Mouse (Mus musculus): ENCODE results near the gene Arnt. TPM values are rescaled to one million over a fixed set of nuclear protein-coding genes. Genes with fewer than 3 reads are reported as not detected.

The Arnt gene
- polyA plus RNA-seq, 1 experiment from 2014 or later = 37.5 TPM

DNA sequence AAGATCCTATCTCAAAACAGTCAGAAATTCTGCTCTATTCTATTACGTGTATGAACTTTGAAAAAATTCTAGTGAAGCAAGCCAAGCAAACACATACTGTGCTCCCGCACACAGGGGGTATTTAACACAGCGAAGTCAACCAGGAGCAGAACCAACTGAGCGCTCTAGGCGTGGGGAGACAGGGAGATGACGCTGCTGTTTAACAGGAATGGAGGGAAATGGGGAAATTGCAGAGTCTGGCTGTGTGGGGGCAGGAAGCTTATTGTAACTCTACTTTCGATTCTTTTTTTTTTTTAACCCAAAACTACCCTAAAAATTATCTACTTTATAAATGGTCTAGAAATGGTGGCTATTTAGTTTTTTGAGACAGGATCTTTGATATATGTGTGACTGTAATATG, 84.7 kb downstream of the Arnt start:
- DNase-seq (ENCODE audit: low spot score) = no peak
- H3K4me1 ChIP-seq = peaks cover 11% of the 10 kb centered on the region; the same call in 1 of the 2 replicates
- WGBS = 81% methylated on average over 7 of the region's 7 CpGs
- no peaks in the 10 kb centered on the region for H3K36me3 ChIP-seq (replicated peaks)
- no peak overlapping the region for H3K4me3 ChIP-seq
- no peak overlapping the region for H3K27ac ChIP-seq (replicated peaks)
- H3K27me3 ChIP-seq (replicated peaks; ENCODE audit: low read depth, poor library complexity, severe bottlenecking) = no peaks in the 10 kb centered on the region
- no peaks in the 10 kb centered on the region for H3K9me3 ChIP-seq

- Histone ChIP-seq H3K9me3 (no peaks in the 10 kb centered on the region), H3K4me1 (peaks cover 13% of the 10 kb centered on the region), H3K27ac (replicated peaks) (no peak overlapping the region), H3K36me3 (replicated peaks) (no peaks in the 10 kb centered on the region), H3K27me3 (replicated peaks; ENCODE audit: low read depth, poor library complexity, severe bottlenecking) (no peaks in the 10 kb centered on the region), H3K4me3 (no peak overlapping the region)
- 74% methylated on average over 2 of the region's 2 CpGs for WGBS
- DNase-seq (ENCODE audit: low spot score) = no peak
These were observed 85.1 kb downstream of the Arnt start for GRCm38 (mm10) chr3:95519315-95519714.

GRCm38 (mm10) chr3:95520100-95520499, 85.9 kb downstream of the Arnt start:
- WGBS = 80% methylated on average over 3 of the region's 3 CpGs
- DNase-seq (ENCODE audit: low spot score) = no peak
- Histone ChIP-seq H3K36me3 (replicated peaks) (no peaks in the 10 kb centered on the region), H3K9me3 (no peaks in the 10 kb centered on the region), H3K27me3 (replicated peaks; ENCODE audit: low read depth, poor library complexity, severe bottlenecking) (no peaks in the 10 kb centered on the region), H3K4me1 (peaks cover 16% of the 10 kb centered on the region), H3K4me3 (no peak overlapping the region), H3K27ac (replicated peaks) (no peak overlapping the region; the same call in 1 of the 2 replicates)

DNA sequence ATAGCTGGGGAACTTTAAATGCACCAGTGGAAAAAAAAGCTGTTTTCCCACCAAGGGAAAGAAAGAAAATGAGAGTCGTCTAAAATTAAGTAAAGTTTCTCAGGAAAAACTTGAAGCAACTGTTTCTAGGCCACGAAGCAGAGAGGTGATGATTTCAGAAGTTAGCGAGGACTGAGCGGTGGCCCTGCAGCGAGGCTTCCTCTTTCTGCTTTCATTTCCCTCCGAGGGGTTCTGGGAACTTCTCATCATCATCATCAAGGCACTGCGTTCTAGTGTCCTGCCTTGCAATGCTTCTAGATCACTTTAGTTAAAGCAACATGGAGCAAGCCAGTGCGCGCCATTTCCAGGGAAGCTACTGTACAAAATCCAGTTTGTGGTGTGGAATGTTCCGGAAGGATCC, 87.0 kb downstream of the Arnt start:
- WGBS = 90% methylated on average over 10 of the region's 10 CpGs
- H3K9me3 ChIP-seq = no peaks in the 10 kb centered on the region
- no peak overlapping the region for H3K27ac ChIP-seq (replicated peaks)
- no peaks in the 10 kb centered on the region for H3K27me3 ChIP-seq (replicated peaks; ENCODE audit: low read depth, poor library complexity, severe bottlenecking)
- peaks cover 16% of the 10 kb centered on the region for H3K4me1 ChIP-seq
- no peak for DNase-seq (ENCODE audit: low spot score)
- no peak overlapping the region for H3K4me3 ChIP-seq
- no peaks in the 10 kb centered on the region for H3K36me3 ChIP-seq (replicated peaks)

DNA sequence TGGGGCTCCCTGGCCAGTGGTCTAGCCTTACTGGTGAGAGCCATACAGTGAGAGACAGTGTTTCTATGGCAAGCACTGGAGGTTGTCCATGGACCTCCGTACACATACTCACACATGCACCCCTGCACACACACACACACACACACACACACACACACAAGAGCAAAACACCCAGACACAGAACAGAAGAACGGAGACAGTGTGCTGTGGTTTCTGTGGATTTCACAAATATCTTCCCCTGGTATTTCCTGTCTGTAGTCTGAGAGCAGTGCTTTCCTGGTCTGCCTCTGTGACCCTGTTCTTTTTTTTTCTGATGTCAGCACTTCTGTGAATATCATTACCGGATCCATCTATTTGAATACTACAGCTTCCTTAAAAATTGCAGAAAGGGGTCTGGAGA, 89.5 kb downstream of the Arnt start:
- H3K36me3 ChIP-seq (replicated peaks) = no peaks in the 10 kb centered on the region
- 75% methylated on average over 3 of the region's 3 CpGs for WGBS
- H3K27ac ChIP-seq (replicated peaks) = 0 out of 2 replicates have a peak overlapping the region, but pooled peaks have one; percentile 20
- H3K4me3 ChIP-seq = no peak overlapping the region
- no peaks in the 10 kb centered on the region for H3K9me3 ChIP-seq
- no peak for DNase-seq (ENCODE audit: low spot score)
- peaks cover 11% of the 10 kb centered on the region for H3K4me1 ChIP-seq
- H3K27me3 ChIP-seq (replicated peaks; ENCODE audit: low read depth, poor library complexity, severe bottlenecking) = no peaks in the 10 kb centered on the region

- no peak for DNase-seq (ENCODE audit: low spot score)
- Histone ChIP-seq H3K4me1 (peaks cover 11% of the 10 kb centered on the region), H3K9me3 (no peaks in the 10 kb centered on the region), H3K4me3 (no peak overlapping the region), H3K27me3 (replicated peaks; ENCODE audit: low read depth, poor library complexity, severe bottlenecking) (no peaks in the 10 kb centered on the region), H3K27ac (replicated peaks) (no peak overlapping the region), H3K36me3 (replicated peaks) (no peaks in the 10 kb centered on the region)
- WGBS = 72% methylated on average over 2 of the region's 2 CpGs
These were observed 90.5 kb downstream of the Arnt start for GRCm38 (mm10) chr3:95524673-95525072.

DNA sequence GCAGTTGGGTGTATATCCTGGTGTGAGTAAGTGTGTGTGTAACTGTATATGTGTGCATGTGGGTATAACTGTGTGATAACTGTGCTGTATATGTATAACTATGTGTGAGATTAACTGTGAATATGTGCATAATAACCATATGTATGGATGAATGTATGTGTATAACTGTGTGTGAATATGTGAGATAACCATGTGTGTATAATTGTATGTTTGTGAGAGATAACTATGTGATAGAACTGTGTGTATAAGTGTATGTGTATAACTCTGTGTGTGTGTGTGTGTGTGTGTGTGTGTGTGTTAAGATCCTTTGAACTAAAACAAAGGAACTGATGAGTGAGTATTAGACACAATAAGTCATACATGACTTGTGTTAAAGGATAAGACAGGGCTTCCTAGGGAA, 91.9 kb downstream of the Arnt start:
- H3K36me3 ChIP-seq (replicated peaks) = no peaks in the 10 kb centered on the region
- H3K27ac ChIP-seq (replicated peaks) = no peak overlapping the region
- H3K9me3 ChIP-seq = no peaks in the 10 kb centered on the region
- no peak overlapping the region for H3K4me3 ChIP-seq
- DNase-seq (ENCODE audit: low spot score) = no peak
- H3K4me1 ChIP-seq = peaks cover 11% of the 10 kb centered on the region
- H3K27me3 ChIP-seq (replicated peaks; ENCODE audit: low read depth, poor library complexity, severe bottlenecking) = no peaks in the 10 kb centered on the region

DNA sequence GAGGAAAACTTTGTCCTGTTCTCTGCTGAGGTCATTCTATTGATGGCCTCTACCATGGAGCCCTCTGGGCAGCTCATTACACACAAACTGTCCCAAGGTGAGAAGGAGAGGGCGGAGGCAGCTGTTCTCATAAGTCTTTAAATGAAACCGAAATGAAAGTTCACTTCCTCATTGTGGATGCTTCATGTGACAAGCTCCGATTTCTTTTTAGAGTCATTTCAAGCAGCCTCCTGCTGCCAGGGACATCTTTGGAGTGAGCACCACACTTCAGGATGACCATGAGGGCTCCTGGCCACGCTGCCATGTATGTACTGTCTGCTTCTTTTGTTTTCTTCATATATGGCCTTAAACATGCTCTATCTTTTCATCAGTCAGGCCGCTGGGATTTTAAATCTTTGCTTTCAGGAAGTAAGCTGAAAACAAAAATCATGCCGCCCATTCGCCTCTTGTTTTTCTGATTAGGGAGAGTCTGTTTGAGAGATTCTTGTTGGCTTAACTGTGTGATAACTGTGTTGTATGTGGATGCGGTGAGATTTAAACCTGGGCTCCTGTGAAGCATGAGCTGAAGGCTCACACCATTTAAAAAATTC, 92.5 kb downstream of the Arnt start, which contains the start of gene Ctss:
Gene Ctss, plus strand, starts transcription at position 165 of the 590 bp plus-strand sequence.
- no peaks in the 10 kb centered on the region for H3K27me3 ChIP-seq (replicated peaks; ENCODE audit: low read depth, poor library complexity, severe bottlenecking)
- H3K36me3 ChIP-seq (replicated peaks) = no peaks in the 10 kb centered on the region
- whole genome bisulfite sequencing = 87% methylated on average over 8 of the region's 8 CpGs
- no peak for DNase-seq (ENCODE audit: low spot score)
- no peak within 1 kb of the TSS for H3K4me3 ChIP-seq
- no peak within 1 kb of the TSS for H3K27ac ChIP-seq (replicated peaks)
- H3K4me1 ChIP-seq = peaks cover 11% of the 10 kb centered on the region
- H3K9me3 ChIP-seq = no peaks in the 10 kb centered on the region

DNA sequence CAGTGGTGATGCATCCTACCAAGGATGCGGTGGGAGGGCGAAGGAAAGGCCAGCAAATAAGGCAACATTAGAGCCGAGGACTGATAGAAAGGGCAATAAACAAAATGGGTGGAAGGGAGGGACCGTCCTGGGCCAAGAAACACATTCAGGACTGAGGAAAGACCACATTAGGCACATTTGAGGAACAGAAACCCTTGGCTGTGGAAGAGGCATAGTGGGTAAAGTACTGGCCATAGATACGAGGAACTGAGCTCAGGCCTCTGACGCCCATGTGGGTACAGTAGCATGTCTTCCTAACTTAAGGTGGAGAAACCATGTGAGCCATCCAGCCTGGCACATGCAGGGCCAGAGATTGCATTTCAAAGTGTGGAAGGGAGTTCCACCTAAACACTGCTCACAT, 95.6 kb downstream of the Arnt start:
- DNase-seq (ENCODE audit: low spot score) = no peak
- WGBS = 87% methylated on average over 6 of the region's 6 CpGs

DNA sequence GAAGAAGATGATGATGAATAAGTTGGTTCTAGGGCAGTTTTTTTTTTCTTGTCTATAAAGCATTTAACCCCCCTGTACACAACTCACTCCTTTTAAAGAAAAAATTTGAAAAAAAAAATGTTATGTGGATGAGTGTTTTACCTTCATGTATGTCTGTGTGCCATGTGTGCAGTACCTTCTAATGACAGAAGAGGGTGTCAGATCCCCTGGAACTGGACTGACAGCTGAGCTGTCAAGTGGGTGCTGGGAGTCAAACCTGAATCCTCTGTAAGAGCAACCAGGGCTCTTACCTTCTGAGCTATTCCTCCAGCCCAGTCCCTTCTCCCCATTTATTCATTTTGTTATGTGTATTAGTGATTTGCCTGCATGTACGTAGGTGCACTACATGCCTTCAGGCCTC, 96.8 kb downstream of the Arnt start:
- 91% methylated on average over 1 of the region's 1 CpGs for WGBS
- Histone ChIP-seq H3K36me3 (replicated peaks) (no peaks in the 10 kb centered on the region), H3K27me3 (replicated peaks; ENCODE audit: low read depth, poor library complexity, severe bottlenecking) (no peaks in the 10 kb centered on the region), H3K27ac (replicated peaks) (no peak overlapping the region), H3K4me1 (no peaks in the 10 kb centered on the region), H3K9me3 (no peaks in the 10 kb centered on the region), H3K4me3 (no peak overlapping the region)
- no peak for DNase-seq (ENCODE audit: low spot score)

More for the DNA sequence above, 95.6 kb downstream of the Arnt start:
- Histone ChIP-seq H3K4me1 (no peaks in the 10 kb centered on the region), H3K4me3 (no peak overlapping the region), H3K9me3 (no peaks in the 10 kb centered on the region), H3K27me3 (replicated peaks; ENCODE audit: low read depth, poor library complexity, severe bottlenecking) (no peaks in the 10 kb centered on the region), H3K27ac (replicated peaks) (no peak overlapping the region), H3K36me3 (replicated peaks) (no peaks in the 10 kb centered on the region)

DNA sequence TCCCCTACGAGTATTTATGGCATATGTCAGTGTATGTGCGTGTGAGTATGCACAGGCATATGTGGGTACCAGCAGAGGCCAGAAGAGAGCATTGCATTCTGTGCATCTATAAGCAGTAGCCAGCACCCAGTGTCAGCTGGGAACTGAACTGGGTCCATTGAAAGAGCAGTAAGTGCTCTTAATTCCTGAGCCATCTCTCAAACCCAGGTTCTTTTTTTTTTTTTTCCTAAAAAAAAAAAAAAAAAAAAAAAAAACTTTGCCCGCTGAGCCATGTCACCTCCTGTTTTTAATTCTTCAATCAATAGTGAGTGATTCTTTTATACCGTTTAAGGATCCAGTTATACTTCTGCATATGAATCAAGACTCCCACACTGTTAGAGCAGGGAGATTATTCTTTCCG, 99.2 kb downstream of the Arnt start:
- H3K9me3 ChIP-seq = no peaks in the 10 kb centered on the region
- no peaks in the 10 kb centered on the region for H3K36me3 ChIP-seq (replicated peaks)
- no peaks in the 10 kb centered on the region for H3K27me3 ChIP-seq (replicated peaks; ENCODE audit: low read depth, poor library complexity, severe bottlenecking)
- WGBS = 92% methylated on average over 5 of the region's 5 CpGs
- no peaks in the 10 kb centered on the region for H3K4me1 ChIP-seq
- DNase-seq (ENCODE audit: low spot score) = no peak
- H3K4me3 ChIP-seq = no peak overlapping the region
- no peak overlapping the region for H3K27ac ChIP-seq (replicated peaks)

- 83% methylated on average over 1 of the region's 1 CpGs for WGBS
- H3K27ac ChIP-seq (replicated peaks) = no peak overlapping the region
- H3K27me3 ChIP-seq (replicated peaks; ENCODE audit: low read depth, poor library complexity, severe bottlenecking) = no peaks in the 10 kb centered on the region
- no peak overlapping the region for H3K4me3 ChIP-seq
- no peak for DNase-seq (ENCODE audit: low spot score)
- no peaks in the 10 kb centered on the region for H3K9me3 ChIP-seq
- no peaks in the 10 kb centered on the region for H3K4me1 ChIP-seq
- no peaks in the 10 kb centered on the region for H3K36me3 ChIP-seq (replicated peaks)
These were observed 100.7 kb downstream of the Arnt start for GRCm38 (mm10) chr3:95534927-95535326.

DNA sequence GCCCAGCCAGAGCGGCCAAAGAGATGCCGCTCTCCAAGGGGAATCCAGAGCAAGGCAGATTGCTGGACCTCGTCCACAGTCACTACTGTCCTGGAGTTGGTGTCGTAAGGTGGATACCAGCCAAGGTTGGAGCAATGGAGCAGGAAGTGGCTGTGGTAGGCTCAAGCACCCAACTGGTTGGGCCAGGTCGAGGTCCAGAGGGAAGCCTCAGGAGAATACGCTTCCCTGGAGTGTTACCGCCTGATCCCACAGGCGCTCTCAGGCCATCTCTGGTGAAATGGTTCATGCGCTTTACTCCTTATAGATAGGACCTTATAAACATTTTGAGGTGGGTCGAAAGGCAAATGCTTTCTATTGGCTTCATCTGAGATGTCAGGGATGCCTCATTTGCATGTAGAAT, 104.7 kb downstream of the Arnt start:
- DNase-seq (ENCODE audit: low spot score) = no peak
- 91% methylated on average over 10 of the region's 10 CpGs for WGBS
- Histone ChIP-seq H3K27me3 (replicated peaks; ENCODE audit: low read depth, poor library complexity, severe bottlenecking) (no peaks in the 10 kb centered on the region), H3K4me1 (no peaks in the 10 kb centered on the region), H3K4me3 (no peak overlapping the region), H3K36me3 (replicated peaks) (no peaks in the 10 kb centered on the region), H3K27ac (replicated peaks) (no peak overlapping the region), H3K9me3 (no peaks in the 10 kb centered on the region)

Measured in embryonic facial prominence, embryonic 10.5 days (tissue).